Mouse (Mus musculus) limb, embryonic 14.5 days (tissue): ENCODE measurements around the gene Rbm19. TPM values are rescaled to one million over a fixed set of nuclear protein-coding genes. Genes with fewer than 3 reads are reported as not detected.

Experiments
- ATAC-seq: fragments of 200-750 bp; cut with Nextera tagmentation; 2 replicates; pipeline ENCODE4 v1.8.0; 2017; ENCODE audit warnings: low read depth, moderate number of reproducible peaks, moderate TSS enrichment; ENCODE audit not compliant: low FRiP score
- DNase-seq: peaks from one replicate; pipeline ENCODE4 v3.0.0-alpha.2; 2015; ENCODE audit warnings: low spot score
- H3K27ac ChIP-seq: fragments of 300-500 bp; sonication (generic); replicated peaks from 2 replicates; pipeline ENCODE4 v1.5.1; 2014; ENCODE audit warnings: low read depth, mild to moderate bottlenecking, low read length, moderate library complexity, mixed read lengths
- H3K27me3 ChIP-seq: fragments of 300-500 bp; sonication (generic); 2 replicates; pipeline ENCODE4 v1.6.1; 2014; ENCODE audit warnings: low read length, mixed read lengths; ENCODE audit not compliant: control insufficient read depth, insufficient read depth
- H3K36me3 ChIP-seq: fragments of 300-500 bp; sonication (generic); 2 replicates; pipeline ENCODE4 v1.6.1; 2014; ENCODE audit warnings: mild to moderate bottlenecking, low read length, moderate library complexity, mixed read lengths; ENCODE audit not compliant: control insufficient read depth, insufficient read depth
- H3K4me1 ChIP-seq: fragments of 300-500 bp; sonication (generic); 2 replicates; pipeline ENCODE4 v1.6.1; 2014; ENCODE audit warnings: antibody characterized with exemption, low read length, mixed read lengths; ENCODE audit not compliant: control insufficient read depth, insufficient read depth
- H3K4me2 ChIP-seq: fragments of 300-500 bp; sonication (generic); replicated peaks from 2 replicates; pipeline ENCODE4 v1.6.1; 2014; ENCODE audit warnings: low read depth, mild to moderate bottlenecking, low read length, moderate library complexity; ENCODE audit not compliant: severe bottlenecking
- H3K4me3 ChIP-seq: fragments of 300-500 bp; sonication (generic); replicated peaks from 2 replicates; pipeline ENCODE4 v1.5.1; 2014; ENCODE audit warnings: low read length
- H3K9ac ChIP-seq: fragments of 300-500 bp; sonication (generic); 2 replicates; pipeline ENCODE4 v1.6.1; 2014; ENCODE audit warnings: mild to moderate bottlenecking, low read depth, low read length, moderate library complexity; ENCODE audit not compliant: severe bottlenecking
- H3K9me3 ChIP-seq: fragments of 300-500 bp; sonication (generic); 2 replicates; pipeline ENCODE4 v1.6.1; 2016; ENCODE audit warnings: low read length; ENCODE audit not compliant: control insufficient read depth
- POLR2A ChIP-seq: fragments of 200-500 bp; IDR thresholded peaks from 2 replicates; pipeline ENCODE4 v1.8.0; 2012; ENCODE audit warnings: inconsistent platforms, mild to moderate bottlenecking, moderate library complexity, borderline replicate concordance; ENCODE audit not compliant: insufficient read depth, insufficient read length; ENCODE audit errors: extremely low read depth
- WGBS: fragments of 180-500 bp; shearing (Covaris S2); extraction: QIAGEN DNeasy Blood & Tissue Kit; methylation state at CpG from one replicate; pipeline ENCODE4 v1.1.7; 2014; 5-methylcytosine and 5-hydroxymethylcytosine counted together
- polyA plus RNA-seq, 2 experiments: library from polyadenylated mRNA; depleted of rRNA in 1 of 2; stranded (reverse) in 1 of 2; unstranded in 1 of 2; fragments of >200 nt; fragmentation: Nextera tagmentation in 1 of 2; extraction: Ambion mirVana in 1 of 2; gene quantifications; 2 replicates each; pipeline versions ENCODE4 v1.2.1 to v1.2.3; 2012 to 2014

The Rbm19 gene
- polyA plus RNA-seq, 2 experiments = 11.6 to 16.7 TPM

DNA sequence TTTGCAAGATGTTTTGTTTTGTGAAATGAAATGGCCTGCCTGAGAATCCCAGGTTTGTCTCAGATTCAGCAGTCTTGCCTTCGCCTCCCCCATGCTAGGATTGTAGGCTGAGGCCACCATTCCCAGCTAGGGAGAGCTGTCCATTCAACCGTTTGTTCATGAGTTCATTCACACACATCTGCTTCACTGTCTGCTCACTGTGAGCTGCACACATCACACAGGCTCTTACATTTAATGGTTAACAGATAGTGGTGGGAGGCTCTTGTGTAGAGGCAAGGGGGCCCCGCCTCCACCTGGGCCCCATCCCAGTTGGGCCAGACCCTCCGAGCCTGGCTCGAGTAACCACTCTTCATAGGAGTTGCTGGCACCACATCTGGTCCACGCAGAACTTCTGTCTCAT is 47.2 kb downstream of the Rbm19 start:
- H3K4me1 ChIP-seq = no peaks in the 10 kb centered on the region
- no peaks in the 10 kb centered on the region for H3K27me3 ChIP-seq
- no peak for TF ChIP-seq POLR2A
- H3K4me2 ChIP-seq = no peak overlapping the region
- H3K4me3 ChIP-seq = no peak overlapping the region
- no peak overlapping the region for H3K9ac ChIP-seq
- WGBS = 63% methylated on average over 6 of the region's 6 CpGs
- no peak overlapping the region for H3K27ac ChIP-seq
- H3K36me3 ChIP-seq = no peaks in the 10 kb centered on the region
- ATAC-seq = no peak
- H3K9me3 ChIP-seq = no peaks in the 10 kb centered on the region
- no peak for DNase-seq

DNA sequence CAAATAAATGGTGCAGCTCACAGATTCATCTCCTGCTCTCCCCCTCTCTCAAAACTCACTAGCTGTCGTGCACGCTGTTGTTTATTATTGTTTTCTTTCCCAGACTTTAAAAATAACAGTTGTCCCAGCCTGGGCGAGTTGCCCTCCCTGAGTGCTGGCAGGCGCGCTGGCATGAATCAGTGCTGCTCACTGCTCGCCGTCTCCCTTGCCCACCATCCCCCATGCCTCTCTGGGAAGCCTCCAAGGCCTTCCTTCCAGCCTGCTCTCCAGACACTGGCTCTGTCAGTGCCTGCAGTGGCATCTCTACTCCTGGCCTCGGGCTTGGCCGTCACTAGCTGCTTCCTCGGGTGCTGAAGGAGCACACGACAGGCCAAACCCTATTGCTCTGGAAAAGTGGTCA is 48.2 kb downstream of the Rbm19 start:
- Histone ChIP-seq H3K4me3 (no peak overlapping the region), H3K36me3 (no peaks in the 10 kb centered on the region), H3K9me3 (no peaks in the 10 kb centered on the region), H3K9ac (no peak overlapping the region), H3K4me1 (no peaks in the 10 kb centered on the region), H3K27me3 (no peaks in the 10 kb centered on the region), H3K27ac (no peak overlapping the region), H3K4me2 (no peak overlapping the region)
- no peak for ATAC-seq
- DNase-seq = no peak
- TF ChIP-seq POLR2A = no peak
- WGBS = 76% methylated on average over 11 of the region's 11 CpGs

DNA sequence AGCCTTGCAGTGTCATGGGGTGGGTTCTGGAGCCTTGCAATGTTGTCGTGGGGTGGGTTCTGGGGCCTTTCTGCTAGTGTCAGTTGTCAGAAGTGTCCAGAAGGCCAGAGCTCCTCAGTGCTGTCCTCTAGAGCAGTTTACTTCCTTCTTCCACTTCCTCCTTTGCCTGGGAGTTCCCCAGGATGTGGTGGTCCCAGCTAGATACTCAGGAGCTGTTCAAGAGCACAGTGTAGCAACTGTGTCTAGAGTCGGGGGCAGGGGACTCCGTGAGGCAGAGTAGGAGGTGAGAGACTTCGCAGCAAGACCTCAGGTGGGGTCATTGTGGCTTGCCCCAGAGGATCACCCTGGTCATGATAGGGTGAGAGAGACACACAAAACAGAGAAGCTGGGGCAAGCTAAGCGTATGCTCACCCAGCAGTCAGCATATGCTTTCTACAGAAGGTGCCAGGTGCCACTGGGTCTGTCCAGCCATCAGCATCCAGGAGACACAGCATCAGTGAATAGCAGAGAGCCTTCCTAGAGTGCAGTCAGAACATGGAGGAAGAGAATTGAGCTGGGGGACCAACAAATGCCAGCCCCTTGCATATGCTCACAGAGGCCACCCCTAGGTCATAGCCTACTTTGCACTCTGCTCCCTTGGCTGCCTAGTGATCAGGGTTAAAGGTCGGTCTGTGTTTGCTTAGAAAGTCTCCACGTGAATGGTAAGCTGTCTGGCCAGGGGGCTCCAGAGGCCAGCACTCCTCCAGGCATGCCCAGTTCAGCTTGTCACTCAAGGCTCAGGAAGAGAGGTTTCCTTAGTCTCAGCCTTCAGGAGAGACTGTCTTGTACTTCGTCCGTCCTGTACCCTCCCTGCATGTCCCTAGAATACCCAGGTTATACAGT is 49.0 kb downstream of the Rbm19 start:
- Histone ChIP-seq H3K9me3 (no peaks in the 10 kb centered on the region), H3K36me3 (no peaks in the 10 kb centered on the region), H3K4me1 (no peaks in the 10 kb centered on the region), H3K9ac (no peak overlapping the region), H3K27me3 (no peaks in the 10 kb centered on the region), H3K27ac (no peak overlapping the region), H3K4me3 (no peak overlapping the region), H3K4me2 (no peak overlapping the region)
- no peak for TF ChIP-seq POLR2A
- DNase-seq (no peak), ATAC-seq (no peak)
- 77% methylated on average over 9 of the region's 9 CpGs for WGBS

DNA sequence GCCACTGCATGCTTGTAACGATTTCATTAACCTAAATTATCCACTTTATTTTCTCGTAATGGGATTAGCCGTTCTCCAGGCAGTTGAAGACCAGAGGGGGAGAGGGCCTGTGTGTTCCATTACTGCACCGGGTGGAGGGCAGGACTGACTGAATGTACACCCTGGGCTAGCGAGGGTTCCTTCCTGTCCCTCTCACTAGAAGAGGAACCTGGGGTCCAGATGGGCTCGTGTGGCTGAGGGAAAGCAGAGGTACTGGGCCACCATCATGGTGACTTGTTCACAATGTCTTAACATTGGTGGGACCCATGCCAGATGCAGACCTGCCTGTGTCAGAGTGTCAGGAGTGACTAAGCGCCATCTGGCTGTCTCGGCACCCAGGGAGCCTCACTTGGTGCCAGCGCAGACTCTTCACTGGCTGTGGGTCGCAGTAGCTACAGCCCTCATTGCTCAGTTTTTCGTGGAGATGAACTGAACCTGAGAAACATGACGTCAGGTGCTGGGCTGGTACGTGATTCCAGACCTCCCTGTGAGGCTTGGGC is 51.6 kb downstream of the Rbm19 start:
- Histone ChIP-seq H3K4me1 (peaks cover 3% of the 10 kb centered on the region; the same call in 1 of the 2 replicates), H3K36me3 (no peaks in the 10 kb centered on the region), H3K9ac (no peak overlapping the region), H3K27me3 (no peaks in the 10 kb centered on the region), H3K9me3 (no peaks in the 10 kb centered on the region), H3K4me2 (no peak overlapping the region), H3K4me3 (no peak overlapping the region), H3K27ac (no peak overlapping the region)
- no peak for TF ChIP-seq POLR2A
- DNase-seq (no peak), ATAC-seq (no peak)
- WGBS = 61% methylated on average over 13 of the region's 13 CpGs

DNA sequence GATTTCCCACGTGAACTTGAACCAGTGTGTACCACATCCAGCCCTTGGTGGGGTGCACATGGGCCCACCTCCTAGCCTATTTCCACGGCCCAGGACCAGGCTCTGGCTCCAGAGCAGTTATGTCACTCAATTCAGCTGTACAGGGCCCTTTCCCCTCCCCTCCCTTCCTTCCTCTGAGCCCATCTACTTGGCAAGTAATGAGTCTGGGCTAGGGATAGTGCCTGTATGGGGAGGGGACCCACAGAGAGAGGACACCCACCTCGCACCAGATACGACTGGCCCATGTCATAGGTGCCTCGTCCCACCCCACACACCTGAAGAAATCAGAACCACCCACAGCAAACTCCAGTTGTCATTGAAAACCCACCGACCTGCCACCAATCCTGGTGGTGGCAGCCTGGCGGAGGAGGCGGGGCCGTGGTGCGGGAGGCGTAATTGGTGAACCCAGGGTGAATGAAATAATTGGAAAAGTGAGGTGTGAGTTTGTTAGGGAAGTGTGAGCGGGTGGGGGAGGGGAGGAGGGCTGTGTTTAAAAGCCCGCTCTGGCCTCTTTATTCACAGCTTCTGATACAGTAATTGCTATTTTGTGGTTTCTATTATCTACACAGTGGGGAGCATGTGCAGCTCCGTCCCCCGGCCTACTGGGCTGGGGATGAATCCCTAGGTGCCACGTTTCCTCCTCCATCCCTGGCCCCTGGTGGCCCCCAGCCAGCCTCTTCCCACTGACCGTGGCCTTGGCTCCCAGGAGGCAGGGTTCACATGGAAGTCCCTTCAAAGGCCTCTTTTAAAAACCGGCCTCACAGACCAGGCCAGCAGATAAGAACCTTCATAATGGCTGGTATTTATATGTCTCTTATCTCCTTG is 55.8 kb downstream of the Rbm19 start:
- H3K9ac ChIP-seq = no peak overlapping the region
- H3K9me3 ChIP-seq = no peaks in the 10 kb centered on the region
- peaks cover 3% of the 10 kb centered on the region; the same call in 1 of the 2 replicates for H3K4me1 ChIP-seq
- peaks cover 14% of the 10 kb centered on the region for H3K36me3 ChIP-seq
- no peak for DNase-seq
- no peak overlapping the region for H3K4me3 ChIP-seq
- no peak overlapping the region for H3K27ac ChIP-seq
- WGBS = 28% methylated on average over 18 of the region's 18 CpGs
- no peak overlapping the region for H3K4me2 ChIP-seq
- no peak for ATAC-seq
- TF ChIP-seq POLR2A = no peak
- no peaks in the 10 kb centered on the region for H3K27me3 ChIP-seq
